Mouse (Mus musculus) lung, postnatal 4 days (tissue): ENCODE measurements around the gene Srprb.

Source experiments
- DNase-seq, 2 experiments: peaks; one replicate each; pipeline ENCODE4 v3.0.0; 2021

Gene Srprb

DNA sequence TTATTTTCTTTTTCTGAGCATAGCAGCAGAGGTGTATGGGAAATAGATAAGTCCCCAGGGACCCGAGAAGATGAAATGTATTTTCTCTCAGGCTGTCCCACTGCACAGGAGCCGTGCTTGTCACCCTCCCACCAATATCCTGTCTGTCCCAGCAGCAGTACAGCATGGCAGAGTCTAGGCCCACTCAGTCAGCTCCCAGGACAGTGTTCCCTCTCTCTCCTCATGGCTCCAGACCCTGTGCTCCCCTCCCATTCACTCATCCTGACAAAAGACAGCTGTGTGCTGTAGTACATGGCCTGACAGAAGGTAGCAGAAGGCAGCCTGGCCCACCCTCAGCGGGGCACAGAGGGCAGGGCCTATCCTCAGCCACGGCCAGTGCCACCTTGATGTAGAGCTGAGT is 58.1 kb downstream of the Srprb start:
- no peak for DNase-seq

DNA sequence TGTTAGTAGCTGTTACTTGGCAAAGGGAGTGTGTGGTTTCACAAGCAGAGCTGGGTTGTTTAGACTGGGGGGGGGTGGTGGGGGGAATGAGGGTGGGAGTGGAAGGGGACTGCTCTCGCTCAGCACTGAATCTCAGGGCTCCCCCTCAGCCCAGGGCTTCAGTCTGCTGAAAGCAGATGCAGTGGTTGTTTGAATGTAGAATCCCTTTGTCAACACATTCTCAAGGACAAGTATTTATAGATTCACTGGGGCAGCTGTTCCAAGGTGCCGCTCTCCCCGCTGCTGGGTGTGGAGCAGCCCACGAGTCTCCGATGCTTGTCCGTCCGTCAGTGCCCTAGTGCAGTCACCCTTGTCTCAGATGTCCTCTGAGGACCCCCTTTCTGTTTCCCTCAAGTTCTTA is 60.7 kb downstream of the Srprb start:
- DNase-seq, result no peak

DNA sequence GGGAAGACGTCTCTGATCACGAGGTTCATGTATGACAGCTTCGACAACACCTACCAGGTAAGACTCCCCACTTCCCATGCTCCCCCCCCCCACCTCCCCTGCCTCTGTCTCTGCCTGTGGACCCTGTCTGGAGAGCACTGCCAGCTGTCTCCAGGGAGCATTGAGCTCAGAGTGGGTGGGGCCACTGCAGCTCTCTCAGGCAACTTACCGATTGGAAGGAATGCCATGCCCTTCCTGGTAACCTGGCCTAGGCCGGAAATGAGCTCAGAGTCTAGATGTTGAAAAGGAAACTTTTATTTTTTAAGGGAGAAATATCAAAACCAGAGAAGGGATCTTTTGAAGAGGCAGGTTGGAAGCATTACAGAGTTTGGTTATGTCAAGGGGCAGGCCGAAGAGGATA is 61.6 kb downstream of the Srprb start:
- no peak for DNase-seq

DNA sequence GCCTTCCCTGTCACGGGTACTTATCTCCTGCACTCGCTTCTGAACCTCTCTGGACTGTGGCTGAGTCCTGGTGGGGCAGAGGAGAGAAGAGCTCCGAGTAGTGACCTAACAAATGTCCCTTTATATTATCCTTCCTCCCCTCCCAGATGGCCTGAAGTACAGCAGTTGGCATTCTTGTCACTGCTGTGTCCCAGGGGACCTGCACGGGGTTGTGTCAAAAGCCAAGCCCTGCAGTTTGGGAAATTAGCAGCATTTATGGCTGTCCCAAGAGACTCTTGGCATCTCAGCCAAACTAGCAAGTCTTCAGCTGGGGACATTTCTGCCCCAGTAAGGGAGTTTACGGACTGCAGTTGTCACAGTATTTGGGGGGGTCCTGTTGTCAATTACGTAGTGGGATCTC is 62.5 kb downstream of the Srprb start:
- DNase-seq, result no peak
